Mouse (Mus musculus): ENCODE results near the gene Cacna1e. TPM values are rescaled to one million over a fixed set of nuclear protein-coding genes. Genes with fewer than 3 reads are reported as not detected.

Gene Cacna1e
- polyA plus RNA-seq, 1 experiment from 2014 or later: 6.3 TPM

DNA sequence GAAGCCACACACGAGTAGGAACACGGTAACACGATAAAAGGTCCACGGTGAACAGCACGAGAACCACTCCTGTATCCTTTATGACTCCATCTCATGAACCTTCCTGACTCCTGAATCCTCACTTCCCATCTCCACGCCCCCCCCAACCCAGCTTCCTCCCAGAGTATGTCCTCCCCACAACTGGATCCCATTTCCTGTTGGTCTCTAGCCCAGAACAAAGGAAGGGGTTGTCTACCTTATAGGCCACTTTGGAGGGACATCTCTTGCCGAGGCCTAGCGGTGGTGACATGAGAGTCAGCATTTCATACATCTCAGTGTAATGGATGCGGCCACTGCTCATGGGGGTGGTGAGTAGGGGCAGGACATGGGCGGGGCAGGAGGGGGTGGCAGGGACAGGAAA lies 468.5 kb downstream of the Cacna1e start:
- no peak for DNase-seq (ENCODE audit: low spot score)

DNA sequence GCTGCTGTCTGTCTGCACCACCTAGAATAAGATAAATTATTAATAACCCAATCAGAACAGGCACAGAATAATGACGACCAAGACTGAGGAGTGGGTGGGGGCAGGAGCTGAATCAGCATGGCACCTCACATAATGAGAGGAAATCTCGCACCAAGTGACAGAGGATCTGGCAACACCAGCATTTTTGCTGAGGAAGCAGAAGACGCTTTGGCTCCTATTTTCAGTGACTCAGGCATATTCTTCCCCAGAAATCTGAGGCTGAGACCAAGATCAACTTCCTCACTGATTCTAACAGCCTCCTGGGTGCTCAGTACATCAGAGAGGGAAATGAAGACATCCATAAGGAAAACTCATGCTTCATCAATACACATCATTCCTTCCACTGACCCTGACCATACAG lies 471.2 kb downstream of the Cacna1e start:
- no peak for DNase-seq (ENCODE audit: low spot score)

DNA sequence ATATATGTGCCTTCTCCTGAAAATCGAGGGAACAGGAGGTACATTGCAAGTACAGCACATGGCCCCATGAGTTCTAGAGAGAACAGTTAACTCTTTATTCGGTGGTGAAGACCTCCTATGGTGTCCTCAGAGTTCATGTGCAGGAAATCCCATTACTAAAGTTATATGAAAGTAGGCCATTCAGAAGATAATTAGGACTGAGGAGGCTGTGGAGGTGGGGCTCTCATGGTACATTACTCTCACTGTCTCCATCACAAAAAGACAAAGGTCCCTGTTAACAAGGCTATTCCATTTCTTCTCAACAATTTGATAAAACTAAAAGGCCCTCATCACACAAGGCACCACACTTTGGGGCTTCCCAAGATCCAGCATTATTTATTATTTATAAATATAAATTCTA lies 475.2 kb downstream of the Cacna1e start:
- DNase-seq (ENCODE audit: low spot score): no peak

DNA sequence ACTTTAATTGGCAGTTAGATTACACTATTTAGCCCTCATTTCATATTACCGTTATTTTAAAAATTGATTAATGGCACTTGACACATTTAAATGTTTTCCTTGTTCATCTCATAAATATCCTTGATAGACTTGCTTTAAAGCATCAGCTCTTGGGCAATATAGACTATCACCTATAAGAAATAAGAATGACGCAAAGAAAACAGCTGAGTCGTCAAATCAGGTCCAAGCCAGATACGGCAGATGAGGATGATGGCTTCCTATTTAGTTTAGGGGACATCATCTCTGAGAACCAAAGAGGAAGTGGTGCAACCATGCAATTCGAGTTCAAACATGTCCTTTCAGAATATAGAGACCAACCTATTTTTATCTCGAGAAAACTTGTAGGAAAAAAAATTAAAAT lies 492.3 kb downstream of the Cacna1e start:
- no peak for DNase-seq (ENCODE audit: low spot score)

Other genes with a start within 250 kb of the Cacna1e start
- gene Ier5, start 215.1 kb upstream of the Cacna1e start, polyA plus RNA-seq (2015; fragmentation: Nextera tagmentation; extraction: Ambion mirVana): 6.4 and 10.8 TPM in 2 replicates

Measured in thymus, postnatal 0 days (tissue).